Mouse (Mus musculus) stomach, postnatal 0 days (tissue): Measurements from ENCODE around the gene Ska3. TPM values are rescaled to one million over a fixed set of nuclear protein-coding genes. Genes with fewer than 3 reads are reported as not detected.

Source experiments
- ATAC-seq: fragments of 200-750 bp; cut with Nextera tagmentation; 2 replicates; pipeline ENCODE4 v1.8.0; 2017; ENCODE audit not compliant: low FRiP score, low TSS enrichment
- DNase-seq: peaks from one replicate; pipeline ENCODE4 v3.0.0-alpha.2; 2016; ENCODE audit warnings: low spot score
- H3K27ac ChIP-seq: fragments of 300-500 bp; sonication (generic); replicated peaks from 2 replicates; pipeline ENCODE4 v1.5.1; 2014; ENCODE audit warnings: mild to moderate bottlenecking, control low read depth
- H3K27me3 ChIP-seq: fragments of 300-500 bp; sonication (generic); 2 replicates; pipeline ENCODE4 v1.6.1; 2014; ENCODE audit warnings: low read length; ENCODE audit not compliant: control insufficient read depth, insufficient read depth
- H3K36me3 ChIP-seq: fragments of 300-500 bp; sonication (generic); 2 replicates; pipeline ENCODE4 v1.6.1; 2014; ENCODE audit warnings: low read length, mixed read lengths; ENCODE audit not compliant: control insufficient read depth, insufficient read depth
- H3K4me1 ChIP-seq: fragments of 300-500 bp; sonication (generic); replicated peaks from 2 replicates; pipeline ENCODE4 v1.6.1; 2014; ENCODE audit warnings: antibody characterized with exemption; ENCODE audit not compliant: control insufficient read depth, insufficient read depth
- H3K4me2 ChIP-seq: fragments of 300-500 bp; sonication (generic); replicated peaks from 2 replicates; pipeline ENCODE4 v1.6.1; 2014; ENCODE audit warnings: low read depth, mild to moderate bottlenecking, control low read depth, moderate library complexity
- H3K4me3 ChIP-seq: fragments of 300-500 bp; sonication (generic); 2 replicates; pipeline ENCODE4 v1.5.1; 2014; ENCODE audit warnings: low read depth, low read length, control low read depth
- H3K9ac ChIP-seq: fragments of 300-500 bp; sonication (generic); 2 replicates; pipeline ENCODE4 v1.6.1; 2014; ENCODE audit warnings: mild to moderate bottlenecking, low read length, control low read depth, mixed read lengths
- H3K9me3 ChIP-seq: fragments of 300-500 bp; sonication (generic); 2 replicates; pipeline ENCODE4 v1.6.1; 2016; ENCODE audit warnings: low read length; ENCODE audit not compliant: control insufficient read depth
- CTCF ChIP-seq: IDR thresholded peaks from 2 replicates; pipeline ENCODE4 v1.5.1; 2016; ENCODE audit warnings: antibody characterized with exemption, low read depth, mild to moderate bottlenecking, moderate library complexity
- EP300 ChIP-seq: optimal IDR thresholded peaks from 2 replicates; pipeline ENCODE3; 2016; ENCODE audit warnings: antibody characterized with exemption
- WGBS: fragments of 180-500 bp; shearing (Covaris S2); extraction: QIAGEN DNeasy Blood & Tissue Kit; methylation state at CpG from one replicate; pipeline ENCODE4 v1.1.7; 2014; 5-methylcytosine and 5-hydroxymethylcytosine counted together
- polyA plus RNA-seq: library from polyadenylated mRNA; unstranded; fragments of >200 nt; fragmentation: Nextera tagmentation; extraction: Ambion mirVana; gene quantifications from 2 replicates; pipeline ENCODE4 v1.2.1, GENCODE M21; 2015

Ska3 gene
- polyA plus RNA-seq, 1 experiment from 2014 or later: 7.4 TPM

- H3K4me2 ChIP-seq: no peak overlapping the region
- no peaks in the 10 kb centered on the region for H3K4me1 ChIP-seq
- no peak overlapping the region for H3K27ac ChIP-seq
- no peak for ATAC-seq
- H3K36me3 ChIP-seq: no peaks in the 10 kb centered on the region
- H3K9me3 ChIP-seq: no peaks in the 10 kb centered on the region
- WGBS: 87% methylated on average over 9 of the region's 9 CpGs
- H3K27me3 ChIP-seq: no peaks in the 10 kb centered on the region
- TF ChIP-seq CTCF (no peak), EP300 (no peak)
- H3K4me3 ChIP-seq: no peak overlapping the region
- no peak overlapping the region for H3K9ac ChIP-seq
- DNase-seq: no peak
Observed at GRCm38 (mm10) chr14:57789759-57790158, 36.2 kb downstream of the Ska3 start.

GRCm38 (mm10) chr14:57789311-57789710 lies 36.7 kb downstream of the Ska3 start:
- no peak overlapping the region for H3K27ac ChIP-seq
- TF ChIP-seq EP300 (no peak), CTCF (no peak)
- WGBS: 83% methylated on average over 2 of the region's 2 CpGs

GRCm38 (mm10) chr14:57787406-57787805 lies 38.6 kb downstream of the Ska3 start:
- Histone ChIP-seq H3K4me3 (no peak overlapping the region), H3K27me3 (no peaks in the 10 kb centered on the region), H3K27ac (no peak overlapping the region), H3K4me1 (no peaks in the 10 kb centered on the region), H3K36me3 (no peaks in the 10 kb centered on the region), H3K9me3 (no peaks in the 10 kb centered on the region), H3K9ac (no peak overlapping the region), H3K4me2 (no peak overlapping the region)
- ATAC-seq (no peak), DNase-seq (no peak)
- TF ChIP-seq CTCF (no peak), EP300 (no peak)
- WGBS: 52% methylated on average over 4 of the region's 4 CpGs

More at GRCm38 (mm10) chr14:57789311-57789710, 36.7 kb downstream of the Ska3 start:
- H3K4me2 ChIP-seq: no peak overlapping the region
- ATAC-seq: no peak
- H3K4me1 ChIP-seq: no peaks in the 10 kb centered on the region
- H3K4me3 ChIP-seq: no peak overlapping the region
- H3K9me3 ChIP-seq: no peaks in the 10 kb centered on the region
- H3K36me3 ChIP-seq: no peaks in the 10 kb centered on the region
- no peak overlapping the region for H3K9ac ChIP-seq
- DNase-seq: no peak
- no peaks in the 10 kb centered on the region for H3K27me3 ChIP-seq

- Histone ChIP-seq H3K27ac (no peak overlapping the region), H3K27me3 (no peaks in the 10 kb centered on the region), H3K36me3 (no peaks in the 10 kb centered on the region), H3K9me3 (no peaks in the 10 kb centered on the region), H3K4me1 (no peaks in the 10 kb centered on the region), H3K4me2 (no peak overlapping the region), H3K4me3 (no peak overlapping the region), H3K9ac (no peak overlapping the region)
- 81% methylated on average over 6 of the region's 6 CpGs for WGBS
- DNase-seq (no peak), ATAC-seq (no peak)
- TF ChIP-seq CTCF (no peak), EP300 (no peak)
Observed at GRCm38 (mm10) chr14:57772157-57772815, 53.7 kb downstream of the Ska3 start.

- Histone ChIP-seq H3K9ac (no peak overlapping the region), H3K4me2 (no peak overlapping the region), H3K27ac (no peak overlapping the region), H3K4me1 (no peaks in the 10 kb centered on the region), H3K27me3 (no peaks in the 10 kb centered on the region), H3K36me3 (no peaks in the 10 kb centered on the region), H3K9me3 (no peaks in the 10 kb centered on the region), H3K4me3 (no peak overlapping the region)
- ATAC-seq (no peak), DNase-seq (no peak)
- no peak for TF ChIP-seq EP300
- TF ChIP-seq CTCF: no peak
- WGBS: 90% methylated on average over 5 of the region's 5 CpGs
Observed at GRCm38 (mm10) chr14:57769102-57769501, 56.9 kb downstream of the Ska3 start.
